Mouse (Mus musculus): ENCODE data around the gene Slc7a5.

Gene Slc7a5

GRCm38 (mm10) chr8:121856071-121856746, 51.3 kb downstream of the Slc7a5 start:
- Histone ChIP-seq H3K36me3 (ENCODE audit: insufficient read depth, low read length) (peaks cover 3% of the 10 kb centered on the region; the same call in 1 of the 2 replicates), H3K4me1 (replicated peaks; ENCODE audit: low read depth, low read length) (peaks cover 26% of the 10 kb centered on the region), H3K9me3 (ENCODE audit: low read length) (no peaks in the 10 kb centered on the region), H3K4me3 (replicated peaks; ENCODE audit: low read length) (no peak overlapping the region), H3K27me3 (ENCODE audit: insufficient read depth, low read length) (no peaks in the 10 kb centered on the region)
- no peak for TF ChIP-seq POU5F1 (IDR thresholded peaks at IDR 0.05; ENCODE audit: borderline replicate concordance, low read length)
- no peak for TF ChIP-seq CTCF (conservative IDR thresholded peaks at IDR 0.05; ENCODE audit: low read length)
- no peak for TF ChIP-seq NANOG (IDR thresholded peaks at IDR 0.05; ENCODE audit: borderline replicate concordance, low read length)

- no peaks in the 10 kb centered on the region for H3K9me3 ChIP-seq (ENCODE audit: low read length)
- peaks cover 3% of the 10 kb centered on the region; the same call in 1 of the 2 replicates for H3K27me3 ChIP-seq (ENCODE audit: insufficient read depth, low read length)
- peaks cover 32% of the 10 kb centered on the region for H3K4me1 ChIP-seq (replicated peaks; ENCODE audit: low read depth, low read length)
- no peak for TF ChIP-seq NANOG (IDR thresholded peaks at IDR 0.05; ENCODE audit: borderline replicate concordance, low read length)
- no peak for TF ChIP-seq POU5F1 (IDR thresholded peaks at IDR 0.05; ENCODE audit: borderline replicate concordance, low read length)
- no peak for TF ChIP-seq CTCF (conservative IDR thresholded peaks at IDR 0.05; ENCODE audit: low read length)
- no peak overlapping the region for H3K4me3 ChIP-seq (replicated peaks; ENCODE audit: low read length)
- H3K36me3 ChIP-seq (ENCODE audit: insufficient read depth, low read length), result peaks cover 3% of the 10 kb centered on the region; the same call in 1 of the 2 replicates
Observed at GRCm38 (mm10) chr8:121853586-121853985, 53.9 kb downstream of the Slc7a5 start.

- 0 out of 2 replicates have a peak overlapping the region, but pooled peaks have one; percentile 13 for H3K4me3 ChIP-seq (replicated peaks; ENCODE audit: low read length)
- peaks cover 32% of the 10 kb centered on the region for H3K4me1 ChIP-seq (replicated peaks; ENCODE audit: low read depth, low read length)
- H3K36me3 ChIP-seq (ENCODE audit: insufficient read depth, low read length), result no peaks in the 10 kb centered on the region; the same call in 1 of the 2 replicates
- no peaks in the 10 kb centered on the region for H3K9me3 ChIP-seq (ENCODE audit: low read length)
- H3K27me3 ChIP-seq (ENCODE audit: insufficient read depth, low read length), result peaks cover 8% of the 10 kb centered on the region; the same call in 1 of the 2 replicates
- TF ChIP-seq NANOG (IDR thresholded peaks at IDR 0.05; ENCODE audit: borderline replicate concordance, low read length), result no peak
- TF ChIP-seq CTCF (conservative IDR thresholded peaks at IDR 0.05; ENCODE audit: low read length), result no peak
- TF ChIP-seq POU5F1 (IDR thresholded peaks at IDR 0.05; ENCODE audit: borderline replicate concordance, low read length), result no peak
Observed at GRCm38 (mm10) chr8:121852464-121852863, 55.0 kb downstream of the Slc7a5 start.

GRCm38 (mm10) chr8:121851716-121852115, 55.8 kb downstream of the Slc7a5 start:
- Histone ChIP-seq H3K36me3 (ENCODE audit: insufficient read depth, low read length) (no peaks in the 10 kb centered on the region; the same call in 1 of the 2 replicates), H3K4me3 (replicated peaks; ENCODE audit: low read length) (peak overlapping the region; percentile 57), H3K9me3 (ENCODE audit: low read length) (no peaks in the 10 kb centered on the region), H3K4me1 (replicated peaks; ENCODE audit: low read depth, low read length) (peaks cover 32% of the 10 kb centered on the region), H3K27me3 (ENCODE audit: insufficient read depth, low read length) (peaks cover 8% of the 10 kb centered on the region; the same call in 1 of the 2 replicates)
- TF ChIP-seq POU5F1 (IDR thresholded peaks at IDR 0.05; ENCODE audit: borderline replicate concordance, low read length), result no peak
- TF ChIP-seq CTCF (conservative IDR thresholded peaks at IDR 0.05; ENCODE audit: low read length), result no peak
- no peak for TF ChIP-seq NANOG (IDR thresholded peaks at IDR 0.05; ENCODE audit: borderline replicate concordance, low read length)

- H3K36me3 ChIP-seq (ENCODE audit: insufficient read depth, low read length), result no peaks in the 10 kb centered on the region; the same call in 1 of the 2 replicates
- TF ChIP-seq CTCF (conservative IDR thresholded peaks at IDR 0.05; ENCODE audit: low read length) (peak; percentile 100), POU5F1 (IDR thresholded peaks at IDR 0.05; ENCODE audit: borderline replicate concordance, low read length) (no peak)
- H3K27me3 ChIP-seq (ENCODE audit: insufficient read depth, low read length), result peaks cover 8% of the 10 kb centered on the region; the same call in 1 of the 2 replicates
- peaks cover 32% of the 10 kb centered on the region for H3K4me1 ChIP-seq (replicated peaks; ENCODE audit: low read depth, low read length)
- peak overlapping the region; percentile 57 for H3K4me3 ChIP-seq (replicated peaks; ENCODE audit: low read length)
- H3K9me3 ChIP-seq (ENCODE audit: low read length), result no peaks in the 10 kb centered on the region
Observed at GRCm38 (mm10) chr8:121850821-121851470, 56.5 kb downstream of the Slc7a5 start.

- H3K9me3 ChIP-seq (ENCODE audit: low read length), result no peaks in the 10 kb centered on the region
- TF ChIP-seq POU5F1 (IDR thresholded peaks at IDR 0.05; ENCODE audit: borderline replicate concordance, low read length), result no peak
- TF ChIP-seq CTCF (conservative IDR thresholded peaks at IDR 0.05; ENCODE audit: low read length), result no peak
- TF ChIP-seq NANOG (IDR thresholded peaks at IDR 0.05; ENCODE audit: borderline replicate concordance, low read length), result no peak
- H3K4me3 ChIP-seq (replicated peaks; ENCODE audit: low read length), result peak overlapping the region; percentile 57
- H3K36me3 ChIP-seq (ENCODE audit: insufficient read depth, low read length), result no peaks in the 10 kb centered on the region; the same call in 1 of the 2 replicates
- peaks cover 32% of the 10 kb centered on the region for H3K4me1 ChIP-seq (replicated peaks; ENCODE audit: low read depth, low read length)
- peaks cover 8% of the 10 kb centered on the region; the same call in 1 of the 2 replicates for H3K27me3 ChIP-seq (ENCODE audit: insufficient read depth, low read length)
Observed at GRCm38 (mm10) chr8:121850436-121850820, 57.1 kb downstream of the Slc7a5 start.

GRCm38 (mm10) chr8:121850018-121850417, 57.5 kb downstream of the Slc7a5 start:
- Histone ChIP-seq H3K27me3 (ENCODE audit: insufficient read depth, low read length) (peaks cover 8% of the 10 kb centered on the region; the same call in 1 of the 2 replicates), H3K9me3 (ENCODE audit: low read length) (no peaks in the 10 kb centered on the region), H3K4me3 (replicated peaks; ENCODE audit: low read length) (peak overlapping the region; percentile 57; the same call in 1 of the 2 replicates), H3K36me3 (ENCODE audit: insufficient read depth, low read length) (no peaks in the 10 kb centered on the region; the same call in 1 of the 2 replicates), H3K4me1 (replicated peaks; ENCODE audit: low read depth, low read length) (peaks cover 32% of the 10 kb centered on the region)
- TF ChIP-seq POU5F1 (IDR thresholded peaks at IDR 0.05; ENCODE audit: borderline replicate concordance, low read length) (no peak), CTCF (conservative IDR thresholded peaks at IDR 0.05; ENCODE audit: low read length) (peak; percentile 86), NANOG (IDR thresholded peaks at IDR 0.05; ENCODE audit: borderline replicate concordance, low read length) (no peak)

- Histone ChIP-seq H3K4me3 (replicated peaks; ENCODE audit: low read length) (no peak overlapping the region), H3K4me1 (replicated peaks; ENCODE audit: low read depth, low read length) (peaks cover 32% of the 10 kb centered on the region), H3K36me3 (ENCODE audit: insufficient read depth, low read length) (no peaks in the 10 kb centered on the region), H3K27me3 (ENCODE audit: insufficient read depth, low read length) (peaks cover 8% of the 10 kb centered on the region; the same call in 1 of the 2 replicates), H3K9me3 (ENCODE audit: low read length) (no peaks in the 10 kb centered on the region)
- no peak for TF ChIP-seq POU5F1 (IDR thresholded peaks at IDR 0.05; ENCODE audit: borderline replicate concordance, low read length)
- TF ChIP-seq CTCF (conservative IDR thresholded peaks at IDR 0.05; ENCODE audit: low read length), result no peak
- no peak for TF ChIP-seq NANOG (IDR thresholded peaks at IDR 0.05; ENCODE audit: borderline replicate concordance, low read length)
Observed at GRCm38 (mm10) chr8:121849303-121849702, 58.2 kb downstream of the Slc7a5 start.

All from E14TG2a.4 (cell line).